Mouse (Mus musculus) thymus, adult 2 months (tissue): ENCODE measurements around the gene Runx2. TPM values are rescaled to one million over a fixed set of nuclear protein-coding genes. Genes with fewer than 3 reads are reported as not detected.

Source experiments
- DNase-seq: peaks from one replicate; pipeline ENCODE4 v3.0.0; 2021
- H3K27ac ChIP-seq: fragments of 200-500 bp; 2 replicates; pipeline ENCODE4 v1.5.1; 2012; ENCODE audit warnings: low read length, control low read depth; ENCODE audit not compliant: control insufficient read depth, insufficient read depth
- H3K27me3 ChIP-seq: fragments of 200-500 bp; 2 replicates; pipeline ENCODE4 v1.6.1; 2012; ENCODE audit warnings: mild to moderate bottlenecking, low read length, moderate library complexity, mixed read lengths; ENCODE audit not compliant: control insufficient read depth, insufficient read depth
- H3K36me3 ChIP-seq: fragments of 200-500 bp; 2 replicates; pipeline ENCODE4 v1.6.1; 2012; ENCODE audit warnings: mild to moderate bottlenecking, low read length, moderate library complexity; ENCODE audit not compliant: control insufficient read depth, insufficient read depth
- H3K4me1 ChIP-seq: fragments of 200-500 bp; replicated peaks from 2 replicates; pipeline ENCODE4 v1.6.1; 2012; ENCODE audit warnings: low read length; ENCODE audit not compliant: control insufficient read depth, insufficient read depth
- H3K4me3 ChIP-seq: fragments of 200-500 bp; 2 replicates; pipeline ENCODE4 v1.5.1; 2012; ENCODE audit warnings: mild to moderate bottlenecking, low read length, control low read depth, moderate library complexity; ENCODE audit not compliant: control insufficient read depth, insufficient read depth
- CTCF ChIP-seq: fragments of 200-500 bp; IDR thresholded peaks from 2 replicates; pipeline ENCODE4 v1.5.1; 2012; ENCODE audit warnings: mild to moderate bottlenecking, control low read depth, low read length, moderate library complexity, borderline replicate concordance; ENCODE audit not compliant: control insufficient read depth, poor library complexity, insufficient read depth; ENCODE audit errors: extremely low read depth
- POLR2A ChIP-seq: fragments of 200-500 bp; IDR thresholded peaks from 2 replicates; pipeline ENCODE4 v1.6.1; 2012; ENCODE audit warnings: mild to moderate bottlenecking, low read length, control low read depth, moderate library complexity; ENCODE audit not compliant: control insufficient read depth, poor library complexity, insufficient read depth; ENCODE audit errors: extremely low read depth
- WGBS: fragments of 180-500 bp; shearing (Covaris S2); methylation state at CpG from one replicate; pipeline ENCODE4 v1.1.7; 2018; 5-methylcytosine and 5-hydroxymethylcytosine counted together
- polyA plus RNA-seq: library from polyadenylated mRNA; depleted of rRNA; stranded (reverse); fragments of >200 nt; gene quantifications from 2 replicates; pipeline ENCODE4 v1.2.3, GENCODE M21; 2012

The Runx2 gene
- polyA plus RNA-seq, 1 experiment, result 6.7 TPM

DNA sequence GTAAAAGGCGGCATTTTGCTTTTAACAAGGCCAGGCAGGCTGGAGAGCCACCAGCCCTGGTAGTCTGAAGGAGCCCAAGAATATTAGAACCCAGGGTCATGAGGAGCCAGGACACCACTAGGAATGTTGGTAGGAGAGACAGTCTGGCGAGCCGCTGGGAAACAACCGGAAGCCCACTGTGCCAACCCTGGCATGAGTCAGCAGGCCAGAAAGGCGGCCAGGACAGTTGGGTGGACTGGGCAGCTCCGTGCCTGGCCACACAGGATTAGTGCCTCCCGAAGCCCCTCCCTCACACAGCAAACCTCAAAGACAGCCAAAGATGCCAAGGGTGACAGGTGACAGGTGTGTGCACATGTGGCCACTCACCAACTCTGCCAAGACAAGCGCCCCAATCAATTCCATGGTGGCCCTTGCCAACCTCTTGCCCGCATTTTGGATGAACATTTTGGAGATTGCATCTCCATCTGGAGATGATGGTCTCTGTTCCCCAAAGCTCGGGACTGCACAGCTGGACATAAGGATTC lies 309.7 kb downstream of the Runx2 start:
- no peak for DNase-seq
- peaks cover 11% of the 10 kb centered on the region for H3K4me1 ChIP-seq
- H3K36me3 ChIP-seq, result no peaks in the 10 kb centered on the region
- TF ChIP-seq POLR2A, result no peak
- no peak for TF ChIP-seq CTCF
- H3K27me3 ChIP-seq, result no peaks in the 10 kb centered on the region
- WGBS, result 97% methylated on average over 10 of the region's 10 CpGs
- H3K27ac ChIP-seq, result no peak overlapping the region
- H3K4me3 ChIP-seq, result no peak overlapping the region

DNA sequence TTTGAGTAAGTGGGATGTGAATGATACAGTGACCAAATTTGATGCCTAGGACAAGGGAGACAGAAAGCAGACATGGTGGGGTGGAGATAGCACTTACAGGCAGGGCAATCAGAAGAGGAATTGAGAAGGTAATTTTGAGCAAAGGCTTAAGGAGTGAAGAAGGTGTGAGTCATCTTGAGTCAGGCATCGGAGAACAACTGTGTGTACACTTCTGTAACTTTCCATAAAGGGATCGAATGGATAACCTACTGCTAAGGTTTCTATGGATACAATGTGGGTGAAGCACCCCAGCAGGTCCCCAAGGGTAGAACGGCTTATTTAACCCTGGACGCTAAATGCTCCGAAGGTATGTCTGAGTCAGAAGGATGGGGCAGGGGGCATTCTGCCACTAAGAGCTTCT lies 312.4 kb downstream of the Runx2 start:
- no peaks in the 10 kb centered on the region for H3K4me1 ChIP-seq
- 95% methylated on average over 5 of the region's 5 CpGs for WGBS
- DNase-seq, result no peak
- no peaks in the 10 kb centered on the region for H3K36me3 ChIP-seq
- TF ChIP-seq POLR2A (no peak), CTCF (no peak)
- H3K27me3 ChIP-seq, result no peaks in the 10 kb centered on the region
- H3K4me3 ChIP-seq, result no peak overlapping the region
- no peak overlapping the region for H3K27ac ChIP-seq

DNA sequence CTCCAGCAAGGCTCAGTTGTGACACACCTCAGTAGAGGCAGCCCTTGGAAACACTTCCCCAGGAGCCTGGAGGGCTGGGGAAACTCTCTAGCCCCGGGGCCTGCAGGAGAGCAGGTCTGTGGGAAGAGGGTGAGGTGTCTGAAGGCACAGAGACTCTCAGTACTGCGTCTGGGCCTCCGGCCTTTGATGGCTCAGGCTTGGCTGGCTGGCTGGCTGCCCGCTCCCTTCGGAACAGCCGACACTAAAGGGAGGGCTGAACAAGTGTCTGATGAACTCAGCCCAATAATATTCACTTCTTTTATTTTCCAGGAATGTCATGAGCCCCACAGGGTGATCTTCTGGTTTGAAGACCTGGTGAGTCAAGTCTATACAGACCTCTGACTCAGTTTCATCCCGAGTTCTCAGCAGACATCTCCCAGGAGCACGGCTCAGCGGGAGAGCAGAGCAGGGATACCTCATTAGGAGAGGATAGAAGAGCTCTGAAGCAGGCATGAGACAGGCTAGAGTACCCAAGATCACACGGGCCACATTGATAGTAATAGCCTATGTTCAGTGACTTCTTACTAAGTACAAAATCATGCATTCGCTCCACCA lies 314.2 kb downstream of the Runx2 start:
- no peak for TF ChIP-seq POLR2A
- no peaks in the 10 kb centered on the region for H3K4me1 ChIP-seq
- H3K27ac ChIP-seq, result no peak overlapping the region
- no peak for DNase-seq
- H3K4me3 ChIP-seq, result no peak overlapping the region
- H3K27me3 ChIP-seq, result no peaks in the 10 kb centered on the region
- H3K36me3 ChIP-seq, result no peaks in the 10 kb centered on the region
- whole genome bisulfite sequencing, result 91% methylated on average over 11 of the region's 11 CpGs

DNA sequence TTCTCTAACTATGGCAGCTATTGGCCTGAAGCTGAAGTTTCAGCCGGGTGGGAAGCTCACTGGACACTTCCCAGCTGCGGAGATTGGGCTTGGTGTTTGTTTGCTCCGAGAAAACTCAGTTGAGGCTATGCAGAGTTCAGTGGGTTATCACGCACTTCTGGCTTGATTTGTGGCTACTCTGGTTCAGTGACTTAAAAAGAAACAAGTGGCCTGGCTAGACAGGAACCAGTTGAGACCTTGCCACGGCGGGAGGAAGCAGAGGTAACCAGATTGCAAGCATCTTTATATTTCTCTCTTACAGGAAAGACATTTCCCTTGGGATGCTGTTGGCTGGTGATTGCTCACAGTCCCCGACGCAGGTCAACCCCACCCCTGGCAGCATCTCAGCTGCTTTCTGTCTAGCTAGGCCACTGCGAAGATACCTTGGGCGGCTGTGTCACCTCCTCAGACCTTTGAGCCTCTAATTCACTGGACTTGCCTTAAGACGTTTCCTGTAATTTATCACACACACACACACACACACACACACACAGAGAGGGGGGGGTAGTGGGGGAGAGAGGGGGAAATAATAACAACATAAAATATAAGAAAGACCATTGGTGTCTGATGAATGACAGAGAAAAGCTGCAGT lies 324.3 kb downstream of the Runx2 start:
- Histone ChIP-seq H3K36me3 (no peaks in the 10 kb centered on the region), H3K4me3 (no peak overlapping the region), H3K27ac (no peak overlapping the region), H3K27me3 (no peaks in the 10 kb centered on the region), H3K4me1 (no peaks in the 10 kb centered on the region)
- DNase-seq, result no peak
- TF ChIP-seq POLR2A (no peak), CTCF (no peak)
- WGBS, result 67% methylated on average over 11 of the region's 11 CpGs

DNA sequence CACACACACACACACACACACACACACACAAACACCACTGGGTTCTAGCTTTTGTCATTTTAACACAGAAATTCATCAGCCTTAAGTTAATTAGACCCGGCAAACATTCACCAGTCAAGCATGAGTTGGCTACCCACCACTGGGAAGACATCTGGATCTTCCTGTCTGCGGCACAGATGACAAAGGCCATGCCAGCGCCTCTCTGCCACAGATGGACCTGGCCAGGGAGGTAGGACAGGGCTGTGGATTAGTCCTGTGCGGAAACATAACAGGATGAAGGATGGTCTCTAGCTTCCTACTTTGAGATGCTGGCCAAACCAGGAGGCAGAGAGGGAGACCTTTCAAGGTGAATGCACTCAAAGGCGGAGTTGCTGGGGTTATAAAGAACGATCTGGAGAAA lies 325.3 kb downstream of the Runx2 start:
- H3K27ac ChIP-seq, result no peak overlapping the region
- H3K4me3 ChIP-seq, result no peak overlapping the region
- TF ChIP-seq POLR2A (no peak), CTCF (no peak)
- H3K4me1 ChIP-seq, result no peaks in the 10 kb centered on the region
- H3K27me3 ChIP-seq, result no peaks in the 10 kb centered on the region
- no peak for DNase-seq
- 95% methylated on average over 6 of the region's 6 CpGs for WGBS
- H3K36me3 ChIP-seq, result no peaks in the 10 kb centered on the region

DNA sequence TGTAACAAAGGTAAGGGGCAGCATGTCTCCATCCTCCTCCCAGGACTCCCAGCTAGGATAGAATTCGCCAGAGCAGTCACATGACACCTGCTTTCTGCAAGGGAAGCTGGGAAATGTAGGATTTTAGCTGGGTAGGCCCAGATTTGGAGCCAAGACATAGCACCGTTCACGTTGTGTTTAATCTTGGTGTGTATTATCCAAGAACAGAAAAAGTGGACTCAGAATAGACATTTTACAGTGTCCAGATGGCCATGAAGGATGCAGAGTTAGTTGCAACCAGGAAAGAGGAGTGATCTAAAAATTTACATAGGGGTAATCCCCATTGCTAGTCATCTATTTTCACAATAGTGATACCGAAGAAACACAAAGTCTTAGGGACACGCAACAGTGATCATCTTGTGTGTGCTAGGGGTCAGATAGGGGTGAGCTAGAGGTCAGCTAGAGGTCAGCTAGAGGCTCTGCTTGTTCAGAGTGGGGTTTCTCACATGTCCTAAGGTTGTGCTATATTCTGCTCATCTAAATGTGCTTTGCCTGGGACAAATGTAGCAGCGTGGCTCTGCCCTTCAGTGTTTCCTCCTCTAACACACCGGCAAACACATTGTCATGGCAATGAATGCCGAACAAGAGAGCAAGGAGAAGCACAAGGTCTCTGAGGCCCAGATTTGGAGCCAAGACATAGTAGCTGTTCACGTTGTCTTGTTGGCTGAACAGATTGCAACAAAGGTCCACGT lies 326.9 kb downstream of the Runx2 start:
- Histone ChIP-seq H3K4me3 (no peak overlapping the region), H3K4me1 (no peaks in the 10 kb centered on the region), H3K27ac (no peak overlapping the region), H3K36me3 (no peaks in the 10 kb centered on the region), H3K27me3 (no peaks in the 10 kb centered on the region)
- no peak for DNase-seq
- WGBS, result 96% methylated on average over 10 of the region's 10 CpGs
- TF ChIP-seq POLR2A (no peak), CTCF (no peak)
